Mouse (Mus musculus) MEL (cell line): ENCODE data around the gene Pde4a. TPM values are rescaled to one million over a fixed set of nuclear protein-coding genes. Genes with fewer than 3 reads are reported as not detected.

ENCODE experiments used
- DNase-seq: peaks from one replicate; pipeline ENCODE4 v3.0.0; 2011; ENCODE audit warnings: low read depth, low spot score
- H3K27ac ChIP-seq: 2 replicates; pipeline ENCODE4 v1.5.1; 2012; ENCODE audit warnings: low read depth, mild to moderate bottlenecking, control low read depth, low read length, moderate library complexity; ENCODE audit not compliant: control insufficient read depth
- H3K27me3 ChIP-seq, 2 experiments: fragments of 150-350 bp in 1 of 2; sonication (generic) in 1 of 2; 2 replicates each; pipeline ENCODE4 v1.6.1; 2012; ENCODE audit warnings: low read length in 2 of 2, mild to moderate bottlenecking in 2 of 2, improper control_type of control experiment in 1 of 2, moderate library complexity in 1 of 2; ENCODE audit not compliant: insufficient read depth in 2 of 2, control insufficient read depth in 1 of 2
- H3K36me3 ChIP-seq, 2 experiments: 2 replicates each; pipeline ENCODE4 v1.6.1; 2012 to 2014; ENCODE audit warnings: low read length in 2 of 2, improper control_type of control experiment in 1 of 2, inconsistent platforms in 1 of 2, mild to moderate bottlenecking in 1 of 2; ENCODE audit not compliant: insufficient read depth in 2 of 2, control insufficient read depth in 1 of 2
- H3K4me1 ChIP-seq, 2 experiments: fragments of 150-350 bp in 1 of 2; sonication (generic) in 1 of 2; 2 replicates each; pipeline ENCODE4 v1.6.1; 2012; ENCODE audit warnings: low read length in 2 of 2, improper control_type of control experiment in 1 of 2, mild to moderate bottlenecking in 1 of 2; ENCODE audit not compliant: insufficient read depth in 2 of 2, control insufficient read depth in 1 of 2
- H3K4me3 ChIP-seq, 2 experiments: fragments of 150-350 bp in 1 of 2; sonication (generic) in 1 of 2; 2 replicates each; pipeline ENCODE4 v1.5.1; 2012; ENCODE audit warnings: low read depth in 2 of 2, low read length in 2 of 2, mild to moderate bottlenecking in 2 of 2, moderate library complexity in 2 of 2, control low read depth in 1 of 2, improper control_type of control experiment in 1 of 2; ENCODE audit not compliant: control insufficient read depth in 1 of 2, insufficient read depth in 1 of 2
- H3K79me2 ChIP-seq: 2 replicates; pipeline ENCODE4 v1.6.1; 2012; ENCODE audit warnings: mild to moderate bottlenecking, low read length, moderate library complexity; ENCODE audit not compliant: control insufficient read depth, poor library complexity, insufficient read depth
- H3K9ac ChIP-seq: 2 replicates; pipeline ENCODE4 v1.6.1; 2012; ENCODE audit warnings: low read depth, mild to moderate bottlenecking, control low read depth, low read length, moderate library complexity; ENCODE audit not compliant: control insufficient read depth, poor library complexity, severe bottlenecking
- H3K9me3 ChIP-seq: fragments of 150-350 bp; sonication (generic); replicated peaks from 2 replicates; pipeline ENCODE4 v1.6.1; 2012; ENCODE audit warnings: mild to moderate bottlenecking, low read length, improper control_type of control experiment, moderate library complexity; ENCODE audit not compliant: insufficient read depth
- BHLHE40 ChIP-seq: IDR thresholded peaks from 2 replicates; pipeline ENCODE4 v1.6.1; 2012; ENCODE audit warnings: low read depth, mild to moderate bottlenecking, inconsistent platforms, low read length, improper control_type of control experiment, borderline replicate concordance
- CHD2 ChIP-seq: IDR thresholded peaks from 2 replicates; pipeline ENCODE4 v1.6.1; 2011; ENCODE audit warnings: low read length, improper control_type of control experiment
- CTCF ChIP-seq, 3 experiments: IDR thresholded peaks in 2 of 3; conservative IDR thresholded peaks in 1 of 3; 2 replicates each; pipeline ENCODE4 v1.5.1; 2011 to 2012; ENCODE audit warnings: low read length in 3 of 3, low read depth in 2 of 3, mild to moderate bottlenecking in 2 of 3, improper control_type of control experiment in 1 of 3, inconsistent platforms in 1 of 3, mixed read lengths in 1 of 3, moderate library complexity in 1 of 3; ENCODE audit not compliant: control insufficient read depth in 1 of 3, insufficient read depth in 1 of 3, poor library complexity in 1 of 3, severe bottlenecking in 1 of 3
- ELF1 ChIP-seq: IDR thresholded peaks from 2 replicates; pipeline ENCODE4 v1.6.1; 2014; ENCODE audit warnings: low read depth, mild to moderate bottlenecking, inconsistent platforms, low read length, improper control_type of control experiment, moderate library complexity
- ETS1 ChIP-seq: IDR thresholded peaks from 2 replicates; pipeline ENCODE4 v1.6.1; 2012; ENCODE audit warnings: low read depth, mild to moderate bottlenecking, inconsistent platforms, low read length, improper control_type of control experiment, moderate library complexity
- GABPA ChIP-seq: IDR thresholded peaks from 2 replicates; pipeline ENCODE4 v1.6.1; 2012; ENCODE audit warnings: low read depth, mild to moderate bottlenecking, inconsistent platforms, low read length, improper control_type of control experiment, moderate library complexity
- GATA1 ChIP-seq: IDR thresholded peaks from 2 replicates; pipeline ENCODE4 v1.6.1; 2011; ENCODE audit warnings: low read depth, low read length, improper control_type of control experiment
- JUND ChIP-seq: IDR thresholded peaks from 2 replicates; pipeline ENCODE4 v1.6.1; 2011; ENCODE audit warnings: low read depth, mild to moderate bottlenecking, improper control_type of control experiment, low read length
- KAT2A ChIP-seq: conservative IDR thresholded peaks from 2 replicates; pipeline ENCODE4 v1.6.1; 2012; ENCODE audit warnings: low read depth, low read length, improper control_type of control experiment, inconsistent platforms
- MEF2A ChIP-seq: IDR thresholded peaks from 2 replicates; pipeline ENCODE4 v1.6.1; 2014; ENCODE audit warnings: low read depth, mild to moderate bottlenecking, inconsistent platforms, low read length, improper control_type of control experiment; ENCODE audit not compliant: poor library complexity, insufficient replicate concordance, severe bottlenecking; ENCODE audit errors: extremely low read depth
- NELFE ChIP-seq: IDR thresholded peaks from 2 replicates; pipeline ENCODE4 v1.6.1; 2011; ENCODE audit warnings: low read depth, low read length, improper control_type of control experiment
- POLR2AphosphoS5 ChIP-seq: IDR thresholded peaks from 2 replicates; pipeline ENCODE4 v1.6.1; 2012; ENCODE audit warnings: low read depth, borderline replicate concordance, mild to moderate bottlenecking, inconsistent platforms, low read length, moderate library complexity, mixed read lengths
- RAD21 ChIP-seq: IDR thresholded peaks from 2 replicates; pipeline ENCODE4 v1.6.1; 2011; ENCODE audit warnings: mild to moderate bottlenecking, low read depth, low read length, improper control_type of control experiment
- RCOR1 ChIP-seq: IDR thresholded peaks from 2 replicates; pipeline ENCODE4 v1.6.1; 2012; ENCODE audit warnings: low read depth, mild to moderate bottlenecking, inconsistent platforms, low read length, improper control_type of control experiment
- SIN3A ChIP-seq: IDR thresholded peaks from 2 replicates; pipeline ENCODE4 v1.6.1; 2012; ENCODE audit warnings: low read length, improper control_type of control experiment, inconsistent platforms
- SMC3 ChIP-seq: IDR thresholded peaks from 2 replicates; pipeline ENCODE4 v1.6.1; 2011; ENCODE audit warnings: low read depth, low read length, improper control_type of control experiment
- TBP ChIP-seq: IDR thresholded peaks from 2 replicates; pipeline ENCODE4 v1.8.0; 2011; ENCODE audit warnings: low read depth, low read length, improper control_type of control experiment
- TCF12 ChIP-seq: IDR thresholded peaks from 2 replicates; pipeline ENCODE4 v1.6.1; 2014; ENCODE audit warnings: low read depth, mild to moderate bottlenecking, inconsistent platforms, low read length, improper control_type of control experiment, moderate library complexity
- USF2 ChIP-seq, 2 experiments: IDR thresholded peaks; 2 replicates each; pipeline ENCODE4 v1.6.1; 2011 to 2012; ENCODE audit warnings: improper control_type of control experiment in 2 of 2, low read length in 2 of 2, borderline replicate concordance in 1 of 2, inconsistent platforms in 1 of 2, low read depth in 1 of 2, mild to moderate bottlenecking in 1 of 2; ENCODE audit not compliant: insufficient read depth in 1 of 2
- ZNF384 ChIP-seq: IDR thresholded peaks from 2 replicates; pipeline ENCODE4 v1.6.1; 2012; ENCODE audit warnings: low read depth, mild to moderate bottlenecking, inconsistent platforms, low read length, improper control_type of control experiment
- polyA plus RNA-seq, 2 experiments: library from polyadenylated mRNA; stranded (reverse) in 1 of 2; unstranded in 1 of 2; fragments of >175 nt in 1 of 2; fragments of >200 nt in 1 of 2; gene quantifications; 2 replicates each; pipeline versions ENCODE4 v1.2.1 to v1.2.4; 2012; ENCODE audit warnings: low replicate concordance in 2 of 2, low read depth in 1 of 2; ENCODE audit not compliant: insufficient read length in 2 of 2, insufficient read depth in 1 of 2, missing spikeins in 1 of 2
- total RNA-seq: library from RNA; depleted of rRNA; stranded (reverse); fragments of 300-350 nt; gene quantifications from 2 replicates; pipeline ENCODE4 v1.2.3, GENCODE M21; 2012

Gene Pde4a
- total and polyA plus RNA-seq, 3 experiments, result 16.6 to 53.9 (median 45.6) TPM

DNA sequence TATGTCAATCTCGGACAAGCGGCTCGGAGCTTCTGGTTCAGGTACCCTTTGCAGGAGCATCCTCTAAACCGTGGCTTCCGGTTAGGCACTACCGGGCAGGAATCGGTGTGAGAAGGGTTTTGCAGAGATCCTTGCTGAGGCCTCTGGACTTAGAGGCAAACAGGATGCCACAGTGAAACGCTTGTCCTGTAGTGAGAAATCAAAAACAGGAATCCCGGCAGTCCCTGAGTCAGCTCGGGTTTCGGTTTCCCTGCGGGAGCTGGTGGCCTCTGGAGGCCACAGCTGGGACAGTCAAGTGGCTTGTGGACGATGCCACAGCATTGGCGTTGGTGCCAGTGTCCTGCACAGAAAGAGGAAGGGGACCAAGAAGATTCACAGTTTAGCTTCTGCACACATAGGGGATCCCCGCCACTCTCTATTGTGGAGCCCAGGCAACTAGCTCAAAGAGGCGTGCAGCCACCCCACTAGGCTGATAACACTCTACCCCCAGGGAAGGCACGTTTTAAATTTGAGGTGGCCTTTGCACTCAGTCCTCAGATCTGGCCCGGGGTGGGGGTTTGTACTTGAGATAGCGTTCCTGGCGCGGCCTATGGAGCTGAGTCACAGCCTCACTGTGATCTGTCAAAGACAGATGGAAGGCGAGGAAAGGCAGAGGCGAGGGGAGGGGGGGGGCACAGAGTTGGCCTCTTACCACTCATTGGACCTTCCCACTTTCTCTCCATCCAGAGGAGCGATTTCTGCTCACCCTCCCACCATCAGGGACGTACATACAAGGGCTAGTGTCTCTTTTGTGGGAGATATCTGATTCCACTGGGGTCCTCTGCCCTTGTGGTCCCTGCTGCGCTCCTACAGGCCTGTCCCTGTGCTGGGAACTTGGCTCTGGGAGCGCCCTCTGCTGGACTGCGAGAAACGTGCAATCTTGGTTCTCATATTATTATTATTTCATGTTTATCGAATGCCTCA is 2.9 kb downstream of the Pde4a start (continued):
- TF ChIP-seq POLR2AphosphoS5 (peak; percentile 55; the same call in 1 of the 2 replicates), ZNF384 (no peak), CTCF (IDR thresholded peaks at IDR 0.05 in 2 of 3, conservative IDR thresholded peaks at IDR 0.05 in 1 of 3; ENCODE audit: control insufficient read depth in 1 of 3, insufficient read depth in 1 of 3, low read depth in 2 of 3, low read length in 3 of 3, poor library complexity in 1 of 3, severe bottlenecking in 1 of 3) (peak in 1 of 3 experiments; percentile 100; a peak in 2 of 6 replicates), ELF1 (no peak), CHD2 (no peak), SMC3 (no peak), RCOR1 (no peak), TCF12 (no peak), RAD21 (no peak), GATA1 (peak; percentile 79)
- TF ChIP-seq, all 39 proteins: peak for 7

DNA sequence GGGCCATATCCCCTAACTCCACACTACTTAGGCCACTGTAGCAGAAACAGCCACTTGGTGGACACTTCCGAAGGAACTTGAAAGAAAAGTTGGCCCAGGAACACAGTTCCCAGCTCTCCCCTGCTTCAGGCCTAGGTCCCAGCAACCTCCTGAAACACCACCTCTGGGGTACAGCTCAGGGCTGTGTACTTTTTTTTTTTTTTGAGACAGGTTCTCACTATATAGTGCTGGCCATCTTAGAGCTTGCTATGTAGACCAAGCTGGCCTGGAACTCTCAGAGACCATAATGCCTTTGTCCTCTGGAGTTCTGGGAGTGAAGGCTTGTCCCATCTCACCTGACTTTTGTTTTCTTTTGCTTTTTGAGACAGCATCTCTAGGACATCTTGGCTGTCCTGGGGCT is 3.6 kb downstream of the Pde4a start:
- Histone ChIP-seq H3K79me2 (peaks cover 41% of the 10 kb centered on the region), H3K9ac (peak overlapping the region; percentile 82), H3K36me3 (peaks cover 0 to 29% of the 10 kb centered on the region in 2 experiments; a peak in 2 of 4 replicates), H3K9me3 (no peaks in the 10 kb centered on the region), H3K27me3 (no peaks in the 10 kb centered on the region), H3K4me1 (peaks cover 25 to 36% of the 10 kb centered on the region in 2 experiments), H3K27ac (peak overlapping the region; percentile 79), H3K4me3 (peak overlapping the region; percentile 12 to 17)
- no peak for DNase-seq
- TF ChIP-seq BHLHE40 (no peak), NELFE (no peak), JUND (no peak), USF2 (IDR thresholded peaks at IDR 0.05; ENCODE audit: borderline replicate concordance in 1 of 2, insufficient read depth in 1 of 2, low read depth in 1 of 2, low read length in 2 of 2) (no peak), TCF12 (no peak), MEF2A (no peak), ETS1 (no peak), SMC3 (no peak), CTCF (IDR thresholded peaks at IDR 0.05 in 2 of 3, conservative IDR thresholded peaks at IDR 0.05 in 1 of 3; ENCODE audit: control insufficient read depth in 1 of 3, insufficient read depth in 1 of 3, low read depth in 2 of 3, low read length in 3 of 3, poor library complexity in 1 of 3, severe bottlenecking in 1 of 3) (no peak), GABPA (no peak), KAT2A (no peak), SIN3A (no peak), TBP (no peak)
